Mouse (Mus musculus) intestine, embryonic 15.5 days (tissue): ENCODE measurements around the gene Hoxa3. TPM values are rescaled to one million over a fixed set of nuclear protein-coding genes. Genes with fewer than 3 reads are reported as not detected.

Experiments
- ATAC-seq: fragments of 200-750 bp; cut with Nextera tagmentation; 2 replicates; pipeline ENCODE4 v1.8.0; 2017; ENCODE audit warnings: moderate TSS enrichment, moderate library complexity
- H3K27ac ChIP-seq: fragments of 300-500 bp; sonication (generic); 2 replicates; pipeline ENCODE4 v1.5.1; 2015; ENCODE audit warnings: mild to moderate bottlenecking, inconsistent platforms
- H3K27me3 ChIP-seq: fragments of 300-500 bp; sonication (generic); replicated peaks from 2 replicates; pipeline ENCODE4 v1.6.1; 2015; ENCODE audit warnings: inconsistent platforms
- H3K36me3 ChIP-seq: fragments of 300-500 bp; sonication (generic); 2 replicates; pipeline ENCODE4 v1.6.1; 2015; ENCODE audit warnings: inconsistent platforms
- H3K4me1 ChIP-seq: fragments of 300-500 bp; sonication (generic); replicated peaks from 2 replicates; pipeline ENCODE4 v1.6.1; 2015; ENCODE audit warnings: inconsistent platforms
- H3K4me2 ChIP-seq: fragments of 300-500 bp; sonication (generic); replicated peaks from 2 replicates; pipeline ENCODE4 v1.6.1; 2015; ENCODE audit warnings: mild to moderate bottlenecking, inconsistent platforms
- H3K4me3 ChIP-seq: fragments of 300-500 bp; sonication (generic); replicated peaks from 2 replicates; pipeline ENCODE4 v1.5.1; 2015; ENCODE audit warnings: inconsistent platforms
- H3K9ac ChIP-seq: fragments of 300-500 bp; sonication (generic); 2 replicates; pipeline ENCODE4 v1.6.1; 2015; ENCODE audit warnings: inconsistent platforms
- H3K9me3 ChIP-seq: fragments of 300-500 bp; sonication (generic); 2 replicates; pipeline ENCODE4 v1.6.1; 2016; ENCODE audit warnings: inconsistent platforms
- WGBS: fragments of 180-500 bp; shearing (Covaris S2); methylation state at CpG from one replicate; pipeline ENCODE4 v1.1.7; 2015; 5-methylcytosine and 5-hydroxymethylcytosine counted together
- polyA plus RNA-seq: library from polyadenylated mRNA; unstranded; fragments of >200 nt; fragmentation: Nextera tagmentation; extraction: Ambion mirVana; gene quantifications from 2 replicates; pipeline ENCODE4 v1.2.1, GENCODE M21; 2015

Hoxa3 gene
- polyA plus RNA-seq, 1 experiment from 2014 or later: 6.2 TPM

DNA sequence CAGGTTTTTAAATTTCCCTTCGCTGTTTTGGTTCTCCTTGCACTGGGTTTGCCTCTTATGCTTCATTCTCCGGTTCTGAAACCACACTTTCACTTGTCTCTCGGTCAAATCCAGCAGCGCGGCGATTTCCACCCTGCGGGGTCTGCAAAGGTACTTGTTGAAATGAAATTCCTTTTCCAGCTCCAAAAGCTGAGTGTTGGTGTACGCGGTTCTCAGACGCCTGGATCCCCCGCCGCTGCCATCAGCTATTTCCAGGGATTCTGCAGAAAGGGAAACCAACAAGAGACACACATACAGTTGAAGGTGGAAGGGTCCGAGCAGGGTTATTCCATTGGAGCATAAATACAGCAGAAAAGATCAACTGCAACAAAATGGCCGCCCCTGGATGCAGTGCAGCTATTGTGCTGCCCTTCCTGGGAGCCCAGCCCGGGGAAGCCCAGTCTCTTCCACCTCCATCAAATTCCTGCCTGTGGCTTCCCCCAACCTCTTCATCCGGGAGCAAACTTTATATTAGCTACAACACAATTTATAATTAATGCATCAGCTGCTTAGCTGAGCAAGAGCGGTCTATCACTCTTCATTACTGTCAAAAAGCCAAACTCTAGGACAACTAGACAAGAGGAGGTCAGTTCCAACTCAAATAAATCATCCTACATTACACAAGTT is 49.6 kb downstream of the Hoxa3 start:
- peak overlapping the region; percentile 87 for H3K27ac ChIP-seq
- no peaks in the 10 kb centered on the region for H3K36me3 ChIP-seq
- WGBS: 42% methylated on average over 17 of the region's 17 CpGs
- peak overlapping the region; percentile 71 for H3K4me2 ChIP-seq
- H3K4me3 ChIP-seq: peak overlapping the region; percentile 49
- peaks cover 38% of the 10 kb centered on the region for H3K4me1 ChIP-seq
- H3K27me3 ChIP-seq: peaks cover 12% of the 10 kb centered on the region
- no peaks in the 10 kb centered on the region for H3K9me3 ChIP-seq
- H3K9ac ChIP-seq: peak overlapping the region; percentile 62
- no peak for ATAC-seq

DNA sequence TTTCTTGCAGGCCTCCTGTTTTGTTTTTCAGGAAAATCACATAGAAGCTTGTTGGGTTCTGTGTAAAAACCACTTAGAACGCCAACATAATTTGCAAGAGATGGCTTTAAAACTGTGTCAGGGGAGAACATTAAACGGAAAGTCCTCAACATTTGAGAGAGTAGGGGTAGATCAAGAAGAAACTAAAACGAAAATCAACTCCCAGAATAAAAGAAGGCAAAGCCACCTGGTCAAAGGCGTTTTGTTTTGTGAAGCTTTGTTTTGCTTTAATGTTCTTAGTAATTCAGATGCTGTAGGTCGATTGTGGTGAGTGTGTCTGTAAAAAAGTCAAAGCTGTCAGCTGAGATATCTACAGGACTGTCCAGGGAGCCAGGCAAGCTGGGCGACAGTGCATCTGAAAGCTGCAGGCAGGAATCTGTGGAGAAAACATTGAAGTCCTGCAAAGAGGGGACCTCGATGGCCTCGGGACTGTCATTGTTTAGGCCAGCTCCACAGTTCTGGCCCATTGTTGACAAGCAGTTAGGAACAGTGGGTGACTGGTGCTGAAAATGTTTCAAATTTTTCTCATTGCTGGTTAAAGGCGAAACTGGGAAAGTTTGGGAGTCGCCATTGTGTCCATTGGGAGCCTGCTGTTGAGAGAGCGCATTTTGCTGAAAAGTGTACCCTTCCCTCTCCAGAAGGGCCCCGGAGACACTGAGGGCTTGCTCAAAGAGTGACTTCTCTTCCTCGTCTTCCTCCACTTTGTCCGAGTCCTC is 50.3 kb downstream of the Hoxa3 start:
- Histone ChIP-seq H3K9me3 (no peaks in the 10 kb centered on the region), H3K27me3 (peaks cover 15% of the 10 kb centered on the region), H3K4me2 (peak overlapping the region; percentile 71), H3K27ac (peak overlapping the region; percentile 87), H3K4me1 (peaks cover 38% of the 10 kb centered on the region), H3K4me3 (peak overlapping the region; percentile 49), H3K36me3 (no peaks in the 10 kb centered on the region), H3K9ac (peak overlapping the region; percentile 62)
- no peak for ATAC-seq
- WGBS: 40% methylated on average over 14 of the region's 14 CpGs

- ATAC-seq: no peak
- no peak overlapping the region for H3K27ac ChIP-seq
- no peaks in the 10 kb centered on the region for H3K9me3 ChIP-seq
- WGBS: 40% methylated on average over 1 of the region's 1 CpGs
- peak overlapping the region; percentile 43 for H3K4me2 ChIP-seq
- H3K4me1 ChIP-seq: peaks cover 45% of the 10 kb centered on the region
- H3K36me3 ChIP-seq: no peaks in the 10 kb centered on the region
- H3K4me3 ChIP-seq: no peak overlapping the region
- H3K27me3 ChIP-seq: peaks cover 22% of the 10 kb centered on the region
- H3K9ac ChIP-seq: 0 out of 2 replicates have a peak overlapping the region, but pooled peaks have one; percentile 10
Measured at GRCm38 (mm10) chr6:52162093-52162380, 51.1 kb downstream of the Hoxa3 start.

GRCm38 (mm10) chr6:52161336-52162092 is 51.6 kb downstream of the Hoxa3 start:
- peak overlapping the region; percentile 88 for H3K27ac ChIP-seq
- H3K36me3 ChIP-seq: no peaks in the 10 kb centered on the region
- H3K9me3 ChIP-seq: no peaks in the 10 kb centered on the region
- peak overlapping the region; percentile 18; the same call in 1 of the 2 replicates for H3K9ac ChIP-seq
- H3K4me2 ChIP-seq: peak overlapping the region; percentile 89
- WGBS: 28% methylated on average over 8 of the region's 8 CpGs
- peaks cover 27% of the 10 kb centered on the region for H3K27me3 ChIP-seq
- peaks cover 48% of the 10 kb centered on the region for H3K4me1 ChIP-seq
- peak overlapping the region; percentile 68 for H3K4me3 ChIP-seq
- no peak for ATAC-seq

GRCm38 (mm10) chr6:52160511-52161335 is 52.4 kb downstream of the Hoxa3 start:
- Histone ChIP-seq H3K4me1 (peaks cover 49% of the 10 kb centered on the region), H3K27ac (peak overlapping the region; percentile 88), H3K4me3 (peak overlapping the region; percentile 68), H3K9ac (peak overlapping the region; percentile 51), H3K36me3 (no peaks in the 10 kb centered on the region), H3K4me2 (peak overlapping the region; percentile 89), H3K27me3 (peaks cover 33% of the 10 kb centered on the region), H3K9me3 (no peaks in the 10 kb centered on the region)
- 2% methylated on average over 30 of the region's 30 CpGs for WGBS
- peak; percentile 29 for ATAC-seq

DNA sequence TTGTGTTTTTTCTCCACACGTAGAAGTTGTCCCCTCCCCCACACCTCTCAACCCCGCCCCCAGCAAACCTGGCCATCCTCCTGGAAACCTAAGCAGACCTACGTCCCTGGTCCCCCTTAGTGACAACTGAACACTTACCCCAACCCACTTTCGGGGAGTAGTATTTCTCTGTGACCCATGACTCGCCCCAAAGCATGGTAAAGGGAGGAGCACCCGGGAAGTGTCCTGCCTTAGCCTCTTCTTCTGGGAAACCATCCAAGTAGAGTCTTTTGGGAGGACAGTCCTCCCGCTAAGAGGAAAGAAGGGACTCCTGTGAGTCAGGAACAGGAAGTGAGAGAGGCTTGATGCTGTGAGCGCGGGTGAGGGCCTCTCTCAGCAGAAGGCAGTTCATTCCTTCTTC is 53.2 kb downstream of the Hoxa3 start:
- Histone ChIP-seq H3K27me3 (peaks cover 33% of the 10 kb centered on the region), H3K4me1 (peaks cover 48% of the 10 kb centered on the region), H3K4me3 (peak overlapping the region; percentile 68), H3K36me3 (no peaks in the 10 kb centered on the region), H3K4me2 (peak overlapping the region; percentile 89), H3K27ac (peak overlapping the region; percentile 88), H3K9ac (peak overlapping the region; percentile 51), H3K9me3 (no peaks in the 10 kb centered on the region)
- 21% methylated on average over 7 of the region's 9 CpGs for WGBS
- no peak; the same call in 1 of the 2 replicates for ATAC-seq

- 13% methylated on average over 12 of the region's 12 CpGs for WGBS
- peak overlapping the region; percentile 68 for H3K4me3 ChIP-seq
- H3K4me1 ChIP-seq: peaks cover 42% of the 10 kb centered on the region
- peak overlapping the region; percentile 68 for H3K9ac ChIP-seq
- H3K4me2 ChIP-seq: peak overlapping the region; percentile 89
- peak overlapping the region; percentile 88 for H3K27ac ChIP-seq
- peak; percentile 21; the same call in 1 of the 2 replicates for ATAC-seq
- H3K27me3 ChIP-seq: peaks cover 33% of the 10 kb centered on the region
- no peaks in the 10 kb centered on the region for H3K36me3 ChIP-seq
- no peaks in the 10 kb centered on the region for H3K9me3 ChIP-seq
Measured at GRCm38 (mm10) chr6:52159164-52159761, 53.9 kb downstream of the Hoxa3 start.

- Histone ChIP-seq H3K27ac (peak within 1 kb of the TSS; percentile 88), H3K9me3 (no peaks in the 10 kb centered on the region), H3K27me3 (peaks cover 27% of the 10 kb centered on the region), H3K4me3 (peak within 1 kb of the TSS; percentile 68), H3K4me1 (peaks cover 39% of the 10 kb centered on the region), H3K9ac (peak within 1 kb of the TSS; percentile 68), H3K36me3 (no peaks in the 10 kb centered on the region), H3K4me2 (peak within 1 kb of the TSS; percentile 89)
- WGBS: under 1% methylated on average over 55 of the region's 55 CpGs
- peak; percentile 85 for ATAC-seq
Measured at GRCm38 (mm10) chr6:52158276-52159051, 54.7 kb downstream of the Hoxa3 start, which contains the start of gene Hoxa1. Hoxa1 (minus strand) TSS chr6:52158317.

DNA sequence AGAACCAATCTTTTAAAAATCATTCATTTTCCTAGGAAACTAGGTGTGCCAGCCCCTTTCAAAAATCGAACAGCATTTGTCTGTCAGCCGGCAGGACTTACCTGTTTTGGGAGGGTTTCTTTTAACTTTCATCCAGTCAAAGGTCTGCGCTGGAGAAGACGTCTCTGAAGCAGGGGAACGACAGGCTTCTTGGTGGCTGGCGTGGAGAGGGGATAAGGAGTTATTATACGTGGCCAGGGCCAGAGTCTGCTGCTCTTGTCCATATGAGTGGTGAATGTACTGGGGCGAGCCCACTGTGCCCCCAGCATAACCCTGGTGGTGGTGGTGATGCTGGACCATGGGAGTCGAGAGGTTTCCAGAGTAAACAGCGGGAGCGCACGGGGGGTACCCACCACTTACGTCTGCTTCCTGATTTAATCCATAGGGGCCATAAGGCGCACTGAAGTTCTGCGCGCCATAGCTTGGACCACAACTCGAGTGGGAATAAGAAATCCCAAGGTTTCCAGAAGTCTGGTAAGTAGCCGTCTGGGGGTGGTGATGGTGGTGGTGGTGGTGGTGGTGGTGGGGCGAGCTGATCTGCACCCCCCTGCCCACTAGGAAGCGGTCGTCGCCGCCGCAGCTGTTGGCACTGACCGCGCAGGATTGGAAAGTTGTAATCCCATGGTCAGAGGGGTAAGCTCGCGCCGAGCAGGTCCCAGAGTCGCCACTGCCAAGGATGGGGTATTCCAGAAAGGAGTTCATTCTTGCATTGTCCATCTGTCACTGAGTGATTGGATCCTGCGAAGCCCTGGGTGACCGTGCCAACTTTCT is 55.5 kb downstream of the Hoxa3 start:
- Histone ChIP-seq H3K27ac (no peak overlapping the region), H3K9ac (peak overlapping the region; percentile 17; the same call in 1 of the 2 replicates), H3K4me2 (peak overlapping the region; percentile 89), H3K4me1 (peaks cover 45% of the 10 kb centered on the region), H3K36me3 (no peaks in the 10 kb centered on the region), H3K4me3 (peak overlapping the region; percentile 68), H3K9me3 (no peaks in the 10 kb centered on the region), H3K27me3 (peaks cover 21% of the 10 kb centered on the region)
- 2% methylated on average over 32 of the region's 32 CpGs for WGBS
- ATAC-seq: no peak

GRCm38 (mm10) chr6:52156551-52157200 is 56.5 kb downstream of the Hoxa3 start:
- H3K9ac ChIP-seq: no peak overlapping the region
- WGBS: 20% methylated on average over 20 of the region's 20 CpGs
- no peaks in the 10 kb centered on the region for H3K36me3 ChIP-seq
- peaks cover 42% of the 10 kb centered on the region for H3K4me1 ChIP-seq
- H3K9me3 ChIP-seq: no peaks in the 10 kb centered on the region
- H3K27me3 ChIP-seq: peaks cover 21% of the 10 kb centered on the region
- ATAC-seq: no peak
- H3K4me3 ChIP-seq: no peak overlapping the region
- H3K4me2 ChIP-seq: peak overlapping the region; percentile 89
- H3K27ac ChIP-seq: no peak overlapping the region
